Mouse (Mus musculus) right cerebral cortex, postnatal 10 days (tissue): ENCODE data around the gene Atf7.

Experiments
- DNase-seq, 2 experiments: peaks; one replicate each; pipeline ENCODE4 v3.0.0; 2021; ENCODE audit warnings: low spot score in 2 of 2

Gene Atf7

DNA sequence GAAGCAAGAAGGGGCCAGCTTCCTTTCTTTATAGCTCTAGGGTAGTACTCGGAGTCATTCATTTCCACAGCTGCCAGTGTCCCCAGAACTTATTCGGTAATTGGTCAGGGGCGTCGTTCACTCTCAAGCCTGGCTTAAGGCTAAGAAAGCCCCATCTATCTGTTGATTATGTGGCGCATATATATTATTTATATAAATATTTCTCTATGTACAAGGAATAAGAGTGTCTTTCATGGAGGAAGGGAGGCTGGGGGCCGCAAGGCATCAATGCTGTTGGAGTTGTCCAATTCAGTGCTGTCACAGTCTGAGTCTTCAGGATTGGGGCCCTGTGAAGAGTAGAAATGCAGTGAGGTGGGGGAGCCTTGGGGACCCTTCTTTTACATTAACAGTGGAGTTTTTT, 125.4 kb downstream of the Atf7 start:
- no peak for DNase-seq

DNA sequence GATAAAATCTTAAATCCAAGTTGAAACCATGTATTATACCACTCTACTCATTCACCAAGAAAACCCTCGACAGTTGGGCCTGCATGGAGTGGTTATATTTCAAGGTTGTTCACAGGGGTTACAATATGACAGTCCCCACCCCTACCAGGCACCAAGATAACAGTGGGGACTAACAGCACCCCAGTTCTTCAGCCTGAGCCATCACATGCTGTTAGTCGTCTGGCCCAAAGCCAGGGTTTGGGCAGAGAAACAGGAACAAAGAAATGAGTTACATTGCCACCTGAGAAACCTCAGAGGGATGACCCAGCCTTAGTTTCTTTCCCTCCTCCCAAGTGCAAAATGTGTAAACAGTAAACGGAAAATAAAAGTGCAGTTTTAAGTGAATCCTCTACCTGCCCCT, 125.9 kb downstream of the Atf7 start:
- DNase-seq: peak in 1 of 2 experiments; percentile 29

DNA sequence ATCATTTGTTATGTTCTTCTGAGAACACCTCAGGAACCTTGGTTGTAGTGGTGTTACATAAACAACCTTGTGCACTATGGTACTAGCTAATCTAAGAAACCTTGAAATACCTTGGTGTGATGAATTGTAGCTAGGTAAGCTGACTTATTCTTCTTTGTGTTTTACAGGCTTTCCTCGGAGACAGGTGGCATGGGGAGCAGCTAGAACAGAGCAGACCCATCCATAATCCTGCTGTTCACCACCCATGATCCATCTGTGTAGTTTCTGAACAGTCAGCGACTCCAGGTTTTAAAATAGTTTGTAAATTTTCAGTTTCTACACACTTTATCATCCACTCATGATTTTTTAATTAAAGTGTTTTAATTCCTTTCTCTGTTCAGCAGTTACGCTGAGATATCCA, 126.9 kb downstream of the Atf7 start:
- DNase-seq: no peak

DNA sequence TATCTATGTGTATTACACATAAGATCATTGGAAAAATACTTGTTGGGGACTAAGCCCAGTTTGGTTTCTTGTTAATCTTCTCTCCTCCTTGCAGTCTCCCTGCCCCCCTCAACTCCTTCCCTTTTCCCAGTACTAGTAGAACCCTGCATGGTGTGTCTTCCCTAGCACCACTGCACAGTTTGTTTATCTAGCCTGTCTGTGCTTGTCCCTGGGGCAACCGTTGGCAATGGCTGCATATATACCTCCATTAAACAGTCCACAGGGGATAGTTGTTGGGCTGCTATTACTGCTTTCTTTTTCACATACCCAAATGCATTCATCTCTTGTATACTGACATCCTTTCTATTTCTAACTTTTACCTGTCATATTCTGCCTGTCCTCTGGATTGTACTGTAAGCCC, 137.6 kb downstream of the Atf7 start:
- no peak for DNase-seq

DNA sequence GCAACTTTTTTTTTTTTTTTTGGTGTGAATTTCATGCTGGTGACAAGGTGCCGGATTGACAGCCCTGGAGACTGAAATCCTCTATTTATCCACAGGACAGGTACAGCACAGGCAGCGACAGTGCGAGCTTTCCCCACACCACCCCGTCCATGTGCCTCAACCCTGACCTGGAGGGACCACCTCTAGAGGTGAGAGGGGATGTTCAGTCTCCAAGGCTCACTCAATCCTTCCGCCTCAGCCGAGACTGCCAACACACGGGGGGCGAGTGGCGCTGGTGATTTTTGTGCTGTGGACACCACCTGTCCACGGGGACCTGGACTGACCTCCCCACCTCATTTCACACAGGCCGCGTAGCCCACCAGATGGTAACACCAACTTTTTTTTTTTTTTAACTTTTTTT, 139.4 kb downstream of the Atf7 start:
- DNase-seq: no peak

DNA sequence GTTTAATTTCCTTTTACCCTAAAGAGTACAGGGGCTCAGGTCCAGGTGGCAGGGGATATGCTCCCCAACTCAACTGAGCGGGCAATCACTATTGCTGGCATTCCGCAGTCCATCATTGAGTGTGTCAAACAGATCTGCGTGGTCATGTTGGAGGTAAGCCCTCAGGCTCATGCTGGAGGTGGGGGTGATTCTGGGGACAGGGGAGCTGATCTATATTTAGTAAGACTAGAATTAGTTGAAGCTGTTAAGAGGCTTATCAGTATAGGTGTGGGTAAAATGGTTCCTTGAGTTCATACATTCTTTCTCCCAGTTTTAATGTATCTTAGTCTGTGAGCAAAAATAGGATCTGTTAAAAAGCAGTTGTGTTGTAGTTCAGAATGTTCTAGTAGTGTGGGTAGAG, 142.1 kb downstream of the Atf7 start:
- no peak for DNase-seq
